Mouse (Mus musculus) naive thymus-derived CD4-positive, alpha-beta T cell, adult 5 months (primary cell): ENCODE results near the gene Cxcl1. TPM values are rescaled to one million over a fixed set of nuclear protein-coding genes. Genes with fewer than 3 reads are reported as not detected.

Source experiments
- polyA plus RNA-seq: library from polyadenylated mRNA; unstranded; fragments of 100-300 nt; shearing (Covaris generic); gene quantifications from one replicate; pipeline ENCODE4 v1.2.1, GENCODE M21; 2017

Gene Cxcl1
- not detected for polyA plus RNA-seq

DNA sequence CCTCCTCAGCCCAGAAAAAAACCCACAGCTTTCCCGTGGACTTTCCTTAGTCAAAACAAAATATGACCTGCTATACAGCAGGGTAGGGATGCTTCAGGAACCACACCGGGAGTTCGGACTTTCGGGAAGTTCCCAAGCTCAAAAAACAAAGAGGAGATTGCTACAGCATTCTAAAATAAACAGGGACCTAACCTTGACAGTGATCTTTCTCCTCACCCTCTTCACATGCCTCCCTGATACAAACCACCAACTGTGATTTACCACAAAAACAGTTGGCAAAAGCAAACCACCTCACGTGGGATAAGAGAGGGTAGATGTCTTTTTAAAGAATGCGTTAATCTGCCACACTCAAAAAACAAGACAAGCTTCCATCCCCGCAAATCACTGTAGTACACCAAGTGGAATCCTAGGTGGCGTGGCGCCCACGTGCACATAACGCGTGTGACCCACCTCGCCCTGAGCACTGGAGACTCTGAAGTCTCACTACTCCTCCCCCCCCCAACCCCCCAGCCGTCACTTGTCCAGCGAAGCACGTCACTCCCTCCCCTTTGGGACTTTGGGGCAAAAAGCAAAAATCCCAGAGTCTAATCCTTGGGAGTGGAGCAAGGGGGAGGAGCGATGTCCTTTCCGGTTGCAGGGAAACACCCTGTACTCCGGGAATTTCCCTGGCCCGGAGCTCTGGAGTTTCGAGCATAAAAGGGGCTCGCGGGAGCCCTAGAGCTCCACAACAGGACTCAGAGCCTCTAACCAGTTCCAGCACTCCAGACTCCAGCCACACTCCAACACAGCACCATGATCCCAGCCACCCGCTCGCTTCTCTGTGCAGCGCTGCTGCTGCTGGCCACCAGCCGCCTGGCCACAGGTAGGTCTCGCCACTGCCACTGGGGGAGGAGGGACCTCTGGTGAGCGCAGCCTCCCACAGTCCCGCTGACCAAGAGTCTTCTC lies at the start of gene Cxcl1:
Cxcl1 (plus strand) TSS at position 723 of the 945 bp plus-strand sequence.

DNA sequence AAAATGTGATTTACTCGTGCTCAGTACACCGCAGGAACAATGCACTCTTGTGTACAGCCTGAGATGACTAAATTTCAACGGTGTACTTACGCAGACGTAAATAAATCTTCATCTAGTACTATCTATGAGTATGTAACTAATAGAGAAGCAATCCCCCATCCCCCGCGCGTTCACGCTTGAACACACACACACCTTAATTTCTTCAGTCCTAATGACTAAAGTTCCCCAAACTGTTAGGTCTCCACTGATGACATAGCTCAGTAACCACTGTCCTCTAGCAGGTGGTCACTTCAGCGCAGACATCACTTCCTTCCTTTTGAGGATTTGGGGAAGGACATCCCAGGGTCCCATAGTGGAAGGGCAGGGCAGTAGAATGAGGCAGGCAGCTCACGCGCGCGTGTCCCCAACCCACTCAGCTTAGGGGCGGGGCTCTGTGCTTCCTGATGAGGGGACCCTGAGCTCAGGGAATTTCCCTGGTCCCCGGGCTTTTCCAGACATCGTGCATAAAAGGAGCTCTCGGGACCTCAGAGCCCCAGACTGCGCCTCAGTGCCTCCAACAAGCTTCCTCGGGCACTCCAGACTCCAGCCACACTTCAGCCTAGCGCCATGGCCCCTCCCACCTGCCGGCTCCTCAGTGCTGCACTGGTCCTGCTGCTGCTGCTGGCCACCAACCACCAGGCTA lies 12.4 kb downstream of the Cxcl1 start, which contains the start of gene Cxcl2:
Cxcl2 (plus strand) TSS at position 533 of the 682 bp plus-strand sequence.

DNA sequence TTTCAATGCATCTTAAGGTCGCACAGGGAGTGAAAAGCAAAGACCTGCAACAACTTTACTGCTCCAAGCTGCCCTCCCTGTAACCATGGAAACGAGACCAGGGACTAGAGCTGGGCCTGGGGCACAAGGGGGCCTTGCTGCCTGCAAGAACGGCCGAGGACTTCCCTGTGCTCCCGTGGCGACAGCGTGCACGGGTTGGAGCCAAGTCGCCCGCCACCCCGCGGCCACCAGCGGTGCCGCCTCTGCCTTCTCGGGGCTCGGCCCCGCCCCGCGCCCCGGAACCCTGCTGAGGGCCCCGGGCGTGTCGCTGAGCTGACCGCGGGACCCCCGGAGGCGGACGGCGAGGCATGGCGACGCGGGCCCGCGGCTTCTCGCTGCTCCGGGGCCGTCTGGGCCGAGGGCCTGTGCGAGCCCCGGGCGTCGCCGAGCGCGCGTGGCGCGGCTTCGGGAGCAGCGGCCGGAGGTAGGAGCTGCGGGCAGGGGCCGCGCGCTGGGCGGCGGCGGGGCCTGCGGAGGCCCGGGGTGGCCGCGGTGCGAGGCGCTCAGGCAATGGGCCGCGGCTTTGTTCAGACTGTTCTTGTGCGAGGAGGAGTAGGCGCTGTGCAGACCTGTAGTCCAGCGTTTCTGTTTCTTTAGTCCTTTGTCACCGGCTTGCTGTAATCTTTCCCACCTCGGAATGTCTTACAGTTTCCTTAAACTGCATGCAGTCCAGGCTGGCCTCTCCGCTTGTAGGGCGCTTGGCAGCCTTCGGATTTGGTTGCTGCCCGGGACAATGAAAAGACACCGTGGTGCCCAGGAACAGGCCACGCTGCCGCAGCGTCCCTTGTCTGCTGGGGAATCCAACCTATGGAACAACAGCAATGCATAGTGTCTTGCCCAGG lies 40.2 kb downstream of the Cxcl1 start, which contains the start of gene Mthfd2l:
Mthfd2l (plus strand) TSS at position 147 of the 881 bp plus-strand sequence.

Other genes starting within 250 kb of the Cxcl1 start
- gene Cxcl5, start 131.9 kb upstream of the Cxcl1 start, polyA plus RNA-seq: not detected
- not detected for gene Ppbp, start 122.7 kb upstream of the Cxcl1 start, polyA plus RNA-seq
- gene Pf4, start 118.8 kb upstream of the Cxcl1 start, polyA plus RNA-seq: 0.97 TPM
- not detected for gene Cxcl3, start 105.1 kb upstream of the Cxcl1 start, polyA plus RNA-seq
- gene Cxcl15, start 96.7 kb upstream of the Cxcl1 start, polyA plus RNA-seq: not detected
- not detected for gene Cxcl2, start 12.6 kb downstream of the Cxcl1 start, polyA plus RNA-seq
- 7.6 TPM for gene Mthfd2l, start 39.9 kb downstream of the Cxcl1 start, polyA plus RNA-seq
- gene Epgn, start 136.2 kb downstream of the Cxcl1 start, polyA plus RNA-seq: not detected
- not detected for gene Ereg, start 183.4 kb downstream of the Cxcl1 start, polyA plus RNA-seq
- gene Areg, start 248.4 kb downstream of the Cxcl1 start, polyA plus RNA-seq: 1.5 TPM